Mouse (Mus musculus) cerebellum, adult 9-11 months (tissue): ENCODE results near the gene D130043K22Rik.
"Not testable (repeated sequence)": the region's sequence is repeated elsewhere in the genome, so short reads cannot be mapped to it uniquely, and the experiment has no call there.

Experiments used
- DNase-seq: peaks from one replicate; pipeline ENCODE4 v3.0.0; 2022

The D130043K22Rik gene

DNA sequence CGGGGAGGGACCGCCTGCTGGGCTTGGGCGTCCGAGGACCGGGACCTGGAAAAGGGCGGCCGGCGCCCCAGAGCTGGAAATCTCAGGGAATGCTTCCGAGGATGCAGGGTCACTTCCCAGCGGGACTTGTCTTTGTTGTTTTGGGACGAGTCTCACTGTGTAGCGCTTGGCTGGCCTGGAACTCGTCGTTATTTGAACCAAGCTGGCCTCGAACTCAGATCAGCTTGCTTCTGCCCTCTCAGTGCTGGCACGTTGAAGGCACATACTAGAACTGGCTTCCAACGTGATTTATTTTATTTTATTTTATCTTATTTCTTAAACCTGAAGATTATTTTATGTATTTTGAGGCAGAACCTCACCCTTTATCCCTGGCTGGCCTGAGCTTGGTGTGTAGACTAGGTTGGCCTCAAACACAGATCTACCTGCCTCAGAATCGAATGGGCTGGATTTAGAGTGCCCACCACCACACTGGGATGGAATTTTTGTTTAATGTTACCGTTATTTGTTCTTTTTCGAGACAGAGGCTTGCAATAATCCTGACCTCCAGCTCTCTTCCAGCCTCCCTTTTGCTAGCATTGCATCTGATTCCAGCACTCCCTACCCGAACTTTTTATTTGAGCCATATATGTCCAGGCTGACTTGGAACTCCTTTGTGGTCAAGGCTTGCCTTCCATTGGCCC is 12.7 kb upstream of the D130043K22Rik start:
- no peak for DNase-seq

- DNase-seq = no peak
These were observed 12.2 kb upstream of the D130043K22Rik start for GRCm38 (mm10) chr13:24832811-24833155.

GRCm38 (mm10) chr13:24837765-24838164 is 7.2 kb upstream of the D130043K22Rik start:
- not testable (repeated sequence) for DNase-seq

- no peak for DNase-seq
These were observed 5.1 kb upstream of the D130043K22Rik start for GRCm38 (mm10) chr13:24839831-24840230.

GRCm38 (mm10) chr13:24841702-24842101 is 3.2 kb upstream of the D130043K22Rik start:
- no peak for DNase-seq

DNA sequence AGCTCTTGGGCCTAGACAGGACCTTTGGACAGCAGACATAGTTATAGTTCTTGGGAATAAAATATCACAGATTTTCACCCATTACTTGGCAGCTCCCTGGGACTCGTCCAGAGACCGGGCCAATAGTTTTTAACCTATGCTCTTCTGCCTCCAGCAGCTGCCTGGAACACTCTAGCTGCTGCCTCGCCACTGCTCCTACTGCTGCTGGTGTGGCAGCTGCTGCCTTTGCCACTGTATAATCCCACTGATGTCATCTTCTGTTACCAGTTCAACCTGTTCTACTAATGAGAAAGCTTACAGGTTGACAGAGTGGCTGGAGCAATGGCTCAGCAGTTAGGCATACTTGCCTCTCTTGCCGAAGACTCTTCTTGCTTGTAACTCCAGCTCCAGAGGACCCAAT is 4.4 kb downstream of the D130043K22Rik start:
- DNase-seq = no peak

- no peak for DNase-seq
These were observed 7.1 kb downstream of the D130043K22Rik start for GRCm38 (mm10) chr13:24851989-24852388.

DNA sequence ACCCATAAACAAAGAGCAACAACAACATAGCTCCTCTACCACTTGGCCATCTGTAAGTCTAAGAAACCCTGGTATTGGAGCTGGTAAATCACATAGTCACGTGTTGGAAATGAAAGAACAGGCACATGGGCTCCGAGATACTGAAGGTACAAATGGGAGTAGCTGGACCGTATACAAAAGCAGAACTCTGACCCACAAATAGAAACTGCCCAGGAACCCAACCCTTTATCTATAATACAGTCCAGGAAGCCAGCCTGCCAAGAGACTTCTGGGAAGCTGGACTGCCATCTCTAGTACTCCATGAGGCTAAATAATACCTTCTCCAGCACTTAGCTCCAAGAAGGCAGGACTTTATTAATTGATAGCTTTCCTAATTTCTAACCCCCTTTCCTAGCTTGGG is 7.6 kb downstream of the D130043K22Rik start:
- DNase-seq = no peak

DNA sequence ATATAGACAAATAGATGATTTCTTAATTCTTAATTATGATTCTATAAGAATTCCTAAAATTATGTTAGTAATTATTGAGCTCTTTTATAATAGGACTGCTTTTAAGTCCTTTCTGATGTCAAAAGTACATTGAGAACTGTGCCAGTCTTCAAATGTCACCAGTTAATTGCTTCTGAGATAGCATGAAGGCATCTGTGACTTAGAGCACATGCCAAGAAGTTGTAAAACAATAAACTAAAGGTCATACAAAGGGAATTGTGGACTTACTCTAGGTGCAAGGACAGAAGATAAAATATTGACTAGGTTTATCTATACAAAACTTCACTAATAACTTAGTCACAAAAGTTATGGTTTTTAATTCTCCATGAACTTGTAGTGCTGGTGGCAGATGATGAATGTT is 14.2 kb downstream of the D130043K22Rik start:
- DNase-seq = no peak

DNA sequence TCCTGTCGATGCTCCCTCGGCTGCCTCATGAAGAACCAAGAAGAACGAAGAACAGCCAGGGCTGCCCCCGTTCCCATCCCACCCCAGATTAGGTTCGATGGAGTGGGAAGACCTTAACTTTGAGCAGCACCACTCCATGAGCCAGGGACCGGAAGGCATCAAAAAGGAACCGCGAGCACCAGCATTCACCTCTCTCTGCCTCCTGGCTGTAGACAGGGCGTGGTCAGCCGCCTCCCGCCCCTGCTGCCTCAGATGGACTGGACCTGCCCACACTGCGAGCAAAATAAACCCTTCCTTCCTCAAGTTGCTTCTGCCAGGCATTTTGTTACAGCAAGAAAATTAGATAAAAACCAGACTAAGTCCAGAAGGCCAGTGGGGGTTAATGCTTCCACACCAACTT is 16.1 kb downstream of the D130043K22Rik start:
- no peak for DNase-seq

GRCm38 (mm10) chr13:24862021-24862420 is 17.1 kb downstream of the D130043K22Rik start:
- DNase-seq = no peak

DNA sequence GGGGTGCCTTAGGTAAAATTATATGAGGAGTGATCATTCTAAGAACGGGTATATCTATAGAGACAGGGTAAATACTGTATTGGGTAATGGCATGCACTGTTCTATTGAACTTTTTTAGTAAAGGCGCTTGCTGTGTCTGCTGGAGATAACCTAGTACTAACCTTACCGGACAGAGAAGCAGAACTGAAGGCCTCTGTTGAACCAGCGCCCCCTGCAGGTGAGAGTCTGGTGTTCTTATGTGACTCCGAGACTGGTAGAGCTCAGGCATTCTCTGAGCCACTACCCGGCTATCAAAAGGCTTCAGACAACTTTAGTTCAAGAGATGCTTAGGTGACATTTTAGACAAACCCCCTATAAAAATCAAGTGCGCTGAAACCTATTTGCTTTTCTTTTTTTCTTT is 17.6 kb downstream of the D130043K22Rik start:
- peak; percentile 45 for DNase-seq

GRCm38 (mm10) chr13:24866430-24867402 is 21.8 kb downstream of the D130043K22Rik start:
- no peak for DNase-seq

DNA sequence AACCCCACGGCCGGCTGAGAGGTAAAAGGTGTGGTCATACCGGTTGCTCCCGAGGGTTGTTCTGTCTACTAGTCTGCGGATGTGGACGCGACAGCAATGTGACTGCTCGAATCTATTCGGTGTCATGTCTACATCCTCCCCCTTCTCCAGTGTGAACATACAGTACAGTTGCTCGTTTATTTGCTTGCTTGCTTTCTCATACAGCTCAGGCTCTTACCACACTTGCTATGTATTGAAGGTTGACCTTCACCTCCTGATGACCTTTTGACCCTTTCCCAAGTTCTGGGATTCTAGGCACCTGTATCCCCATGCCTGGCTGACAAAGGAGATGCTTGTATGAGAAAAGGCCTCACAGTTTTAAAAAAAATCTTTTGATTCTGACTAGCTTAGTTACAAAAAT is 22.9 kb downstream of the D130043K22Rik start:
- DNase-seq = no peak

GRCm38 (mm10) chr13:24868233-24868632 is 23.3 kb downstream of the D130043K22Rik start:
- no peak for DNase-seq

- DNase-seq = no peak
These were observed 34.6 kb downstream of the D130043K22Rik start for GRCm38 (mm10) chr13:24879359-24880040.

GRCm38 (mm10) chr13:24880208-24880607 is 35.3 kb downstream of the D130043K22Rik start:
- DNase-seq = no peak

DNA sequence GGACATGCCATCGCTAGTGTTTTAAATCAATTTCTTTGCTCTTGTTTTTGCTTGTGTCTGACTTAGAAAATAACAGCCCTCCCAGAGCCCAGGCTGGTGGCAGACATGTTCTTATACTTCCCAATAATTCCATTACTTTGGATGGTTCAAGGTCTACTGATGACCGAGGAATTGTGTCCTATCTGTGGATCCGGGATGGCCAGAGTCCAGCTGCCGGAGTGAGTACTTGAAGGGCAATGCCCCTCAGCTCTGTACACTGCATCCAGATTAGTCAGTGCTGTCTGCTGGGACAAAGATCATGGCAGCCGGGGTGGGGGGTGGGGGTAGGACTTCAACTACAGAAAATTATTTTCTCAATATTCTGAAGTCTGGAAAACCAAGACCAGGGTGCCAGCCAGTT is 35.8 kb downstream of the D130043K22Rik start:
- no peak for DNase-seq

DNA sequence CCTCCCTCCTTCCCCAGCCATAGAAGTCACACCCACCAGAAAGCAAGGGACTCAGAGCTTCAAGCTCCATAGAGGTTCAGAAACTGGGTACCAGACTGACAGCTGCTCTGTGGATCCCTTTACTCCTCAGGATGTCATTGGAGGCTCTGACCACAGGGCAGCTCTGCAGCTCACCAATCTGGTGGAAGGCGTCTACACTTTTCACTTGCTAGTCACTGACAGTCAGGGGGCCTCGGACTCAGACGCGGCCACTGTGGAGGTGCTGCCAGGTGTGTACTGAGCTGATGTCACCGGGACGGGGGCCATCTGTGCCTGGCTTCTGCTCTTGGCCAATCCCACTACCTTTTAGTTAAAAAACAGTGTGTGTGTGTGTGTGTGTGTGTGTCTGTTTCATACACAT is 37.5 kb downstream of the D130043K22Rik start:
- no peak for DNase-seq

- no peak for DNase-seq
These were observed 44.6 kb downstream of the D130043K22Rik start for GRCm38 (mm10) chr13:24889554-24889953.

- no peak for DNase-seq
These were observed 47.6 kb downstream of the D130043K22Rik start for GRCm38 (mm10) chr13:24892516-24892915.

DNA sequence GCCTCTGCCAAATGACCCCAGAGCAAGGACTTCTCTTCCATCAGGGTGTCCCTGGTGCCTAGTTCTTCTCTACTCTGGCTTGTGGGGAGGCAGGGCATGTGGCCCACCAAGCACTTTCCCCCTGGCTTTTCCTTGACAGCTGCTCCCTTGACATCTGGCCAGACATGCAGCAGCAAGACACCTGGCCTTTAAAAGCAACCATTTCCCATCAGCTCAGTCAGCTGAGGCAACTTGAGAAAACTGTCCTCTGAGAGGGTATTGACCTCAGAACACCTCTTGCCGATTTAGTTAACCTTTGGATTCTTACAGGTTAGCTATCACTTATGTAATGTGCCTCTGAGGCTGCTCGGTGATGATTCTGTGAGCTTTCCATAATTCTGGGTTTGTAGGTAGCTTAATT is 48.9 kb downstream of the D130043K22Rik start:
- no peak for DNase-seq

DNA sequence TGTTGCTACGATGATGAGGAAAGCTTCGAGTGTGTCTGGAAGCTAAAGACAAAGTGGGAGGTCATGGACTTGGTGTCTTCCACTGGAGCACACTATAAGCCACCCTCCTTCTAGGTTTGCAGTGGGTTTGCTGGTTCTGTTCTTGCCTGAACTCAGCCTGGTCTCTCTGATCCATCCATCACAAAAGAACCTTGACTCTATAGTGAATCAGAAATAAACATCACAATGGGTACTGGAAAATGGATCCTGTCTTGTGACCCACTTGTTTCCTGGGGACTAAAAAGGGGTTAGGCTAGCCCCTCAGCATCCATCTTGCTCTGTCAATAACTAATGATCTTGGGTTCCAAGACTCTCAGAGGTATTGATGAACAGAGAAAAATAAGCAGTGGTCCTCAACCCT is 57.0 kb downstream of the D130043K22Rik start:
- DNase-seq = no peak

- no peak for DNase-seq
These were observed 58.5 kb downstream of the D130043K22Rik start for GRCm38 (mm10) chr13:24903412-24903811.
